Mouse (Mus musculus) embryonic facial prominence, embryonic 10.5 days (tissue): ENCODE measurements around the gene Odf3. TPM values are rescaled to one million over a fixed set of nuclear protein-coding genes. Genes with fewer than 3 reads are reported as not detected.
A peak's percentile ranks its signal among the peaks of the same experiment; 100 is the strongest.

Experiments used
- DNase-seq: peaks from one replicate; pipeline ENCODE4 v3.0.0-alpha.2; 2017; ENCODE audit warnings: low spot score
- H3K27ac ChIP-seq: fragments of 300-500 bp; sonication (generic); replicated peaks from 2 replicates; pipeline ENCODE4 v1.5.1; 2016; ENCODE audit warnings: mild to moderate bottlenecking
- H3K27me3 ChIP-seq: fragments of 300-500 bp; sonication (generic); replicated peaks from 2 replicates; pipeline ENCODE4 v1.6.1; 2016; ENCODE audit warnings: low read depth, mild to moderate bottlenecking; ENCODE audit not compliant: poor library complexity, severe bottlenecking
- H3K36me3 ChIP-seq: fragments of 300-500 bp; sonication (generic); replicated peaks from 2 replicates; pipeline ENCODE4 v1.6.1; 2016; ENCODE audit warnings: mild to moderate bottlenecking, moderate library complexity
- H3K4me1 ChIP-seq: fragments of 300-500 bp; sonication (generic); 2 replicates; pipeline ENCODE4 v1.6.1; 2016
- H3K4me3 ChIP-seq: fragments of 300-500 bp; sonication (generic); 2 replicates; pipeline ENCODE4 v1.5.1; 2016; ENCODE audit warnings: mild to moderate bottlenecking, moderate library complexity
- H3K9me3 ChIP-seq: fragments of 300-500 bp; sonication (generic); 2 replicates; pipeline ENCODE4 v1.6.1; 2016; ENCODE audit warnings: mild to moderate bottlenecking
- WGBS: fragments of 180-500 bp; shearing (Covaris S2); methylation state at CpG from one replicate; pipeline ENCODE4 v1.1.7; 2016; 5-methylcytosine and 5-hydroxymethylcytosine counted together
- polyA plus RNA-seq: library from polyadenylated mRNA; unstranded; fragments of >200 nt; fragmentation: Nextera tagmentation; extraction: Ambion mirVana; gene quantifications from 2 replicates; pipeline ENCODE4 v1.2.1, GENCODE M21; 2016

Odf3 gene
- polyA plus RNA-seq: not detected in 2 replicates

DNA sequence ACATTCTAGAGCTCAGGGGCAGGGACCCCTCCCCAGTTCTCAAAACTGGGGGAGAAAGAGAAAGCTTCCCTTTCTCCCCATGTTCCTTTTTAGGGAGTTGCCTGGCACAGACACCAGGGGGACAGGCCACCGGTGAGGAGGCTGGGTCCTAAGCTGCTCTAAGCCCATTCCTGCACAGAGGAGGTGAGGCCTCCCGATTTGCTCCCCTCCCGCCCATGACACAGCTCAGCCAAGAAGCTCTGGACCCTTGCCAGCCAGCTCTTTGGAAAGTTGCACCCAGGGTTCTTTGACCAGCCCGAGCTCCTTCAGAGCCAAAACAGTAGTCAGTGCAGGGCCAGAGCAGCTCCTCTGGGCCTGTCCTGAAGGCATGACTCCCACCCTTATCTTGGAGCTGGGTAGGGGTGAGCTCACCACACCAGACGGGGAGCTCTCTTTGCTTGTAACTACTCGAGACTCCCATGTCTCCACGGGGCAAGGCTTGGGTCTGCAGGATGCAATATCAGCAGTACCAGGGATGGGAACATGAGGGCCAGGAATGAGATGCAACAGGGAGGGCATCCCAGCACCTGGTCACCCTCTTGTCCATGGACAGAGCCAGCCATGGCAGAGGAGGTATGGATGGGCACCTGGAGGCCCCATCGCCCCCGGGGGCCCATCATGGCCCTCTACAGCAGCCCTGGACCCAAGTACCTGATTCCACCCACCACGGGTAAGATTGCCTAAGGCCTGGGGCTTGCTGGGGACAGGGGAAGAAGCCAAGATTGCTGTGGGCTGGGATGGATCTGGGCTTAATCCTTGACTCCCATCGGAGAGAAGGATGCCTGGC, at the start of gene Odf3:
Gene Odf3 (plus strand): TSS at position 51 of the 826 bp plus-strand sequence.
- H3K27me3 ChIP-seq: peaks cover 16% of the 10 kb centered on the region; the same call in 1 of the 2 replicates
- no peak within 1 kb of the TSS for H3K27ac ChIP-seq
- H3K9me3 ChIP-seq: no peaks in the 10 kb centered on the region
- H3K4me3 ChIP-seq: no peak within 1 kb of the TSS
- DNase-seq: no peak
- 72% methylated on average over 11 of the region's 11 CpGs for WGBS
- peaks cover 10% of the 10 kb centered on the region for H3K4me1 ChIP-seq
- peaks cover 17% of the 10 kb centered on the region for H3K36me3 ChIP-seq

DNA sequence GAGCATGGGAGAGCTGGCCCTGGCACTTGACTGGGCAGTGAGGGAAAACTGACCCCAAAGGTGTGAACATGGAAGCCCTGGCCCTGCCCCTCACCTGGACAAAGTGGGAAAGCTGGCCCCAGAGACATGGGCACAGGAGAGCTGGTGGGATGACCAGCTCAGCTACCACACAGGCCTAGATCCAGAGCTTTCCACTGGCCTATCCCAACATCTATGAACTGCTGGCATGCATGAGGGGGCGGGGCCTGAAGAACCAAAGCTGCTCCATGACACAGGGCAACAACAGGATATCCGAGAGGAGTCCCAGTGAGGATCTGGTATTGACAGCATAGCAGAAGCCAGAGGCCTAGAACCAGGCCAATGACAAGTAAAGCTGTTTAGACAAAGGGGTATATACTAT, 49.4 kb upstream of the Odf3 start:
- no peak overlapping the region for H3K4me3 ChIP-seq
- H3K9me3 ChIP-seq: no peaks in the 10 kb centered on the region
- H3K36me3 ChIP-seq: no peaks in the 10 kb centered on the region
- H3K4me1 ChIP-seq: no peaks in the 10 kb centered on the region
- no peaks in the 10 kb centered on the region for H3K27me3 ChIP-seq
- DNase-seq: no peak
- WGBS: 72% methylated on average over 2 of the region's 2 CpGs
- no peak overlapping the region for H3K27ac ChIP-seq

DNA sequence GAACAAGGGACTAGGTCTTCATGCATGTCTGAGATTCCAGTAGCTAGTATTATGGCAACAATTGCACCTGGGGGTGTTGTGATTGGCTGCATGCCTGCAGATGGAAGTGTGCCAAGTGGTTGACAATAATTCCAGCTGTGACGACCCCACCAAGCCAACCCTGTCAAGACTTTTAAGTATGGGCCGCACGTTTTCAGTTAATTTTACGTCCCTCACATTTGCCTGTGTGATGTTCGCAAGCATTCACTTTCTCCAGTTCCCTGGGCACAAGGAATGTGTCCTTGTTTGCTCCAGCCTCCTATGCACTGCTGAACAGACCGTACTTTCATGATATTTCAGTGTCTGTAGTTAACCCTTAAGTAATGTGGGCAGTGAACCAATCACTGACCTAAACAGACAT, 45.0 kb upstream of the Odf3 start:
- H3K9me3 ChIP-seq: no peaks in the 10 kb centered on the region
- H3K27ac ChIP-seq: no peak overlapping the region
- no peak for DNase-seq
- no peaks in the 10 kb centered on the region for H3K36me3 ChIP-seq
- no peaks in the 10 kb centered on the region for H3K4me1 ChIP-seq
- 86% methylated on average over 6 of the region's 6 CpGs for WGBS
- no peak overlapping the region for H3K4me3 ChIP-seq
- H3K27me3 ChIP-seq: no peaks in the 10 kb centered on the region

DNA sequence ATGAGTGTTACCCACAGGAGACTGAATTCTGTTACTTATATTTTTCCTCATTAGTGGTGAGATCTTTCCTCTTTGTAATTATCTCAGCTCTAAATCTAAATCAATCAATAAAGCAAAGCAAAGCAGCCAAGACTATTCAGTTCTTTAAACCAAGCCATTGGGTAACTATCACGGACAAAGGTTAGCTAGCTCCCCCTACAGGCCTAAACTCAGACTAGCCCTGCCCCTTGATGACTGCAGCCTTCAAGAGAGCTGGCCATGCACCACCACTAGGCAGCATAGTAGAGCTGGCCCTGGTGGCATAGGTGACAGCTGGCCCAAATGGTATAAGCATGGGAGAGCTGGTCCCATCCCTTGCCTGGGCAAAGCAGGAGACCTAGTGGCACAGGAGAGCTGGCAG, 41.9 kb upstream of the Odf3 start:
- peak; percentile 15 for DNase-seq
- Histone ChIP-seq H3K4me1 (no peaks in the 10 kb centered on the region), H3K4me3 (no peak overlapping the region), H3K9me3 (no peaks in the 10 kb centered on the region), H3K36me3 (peaks cover 5% of the 10 kb centered on the region), H3K27me3 (no peaks in the 10 kb centered on the region), H3K27ac (no peak overlapping the region)
- 9% methylated on average over 1 of the region's 1 CpGs for WGBS

DNA sequence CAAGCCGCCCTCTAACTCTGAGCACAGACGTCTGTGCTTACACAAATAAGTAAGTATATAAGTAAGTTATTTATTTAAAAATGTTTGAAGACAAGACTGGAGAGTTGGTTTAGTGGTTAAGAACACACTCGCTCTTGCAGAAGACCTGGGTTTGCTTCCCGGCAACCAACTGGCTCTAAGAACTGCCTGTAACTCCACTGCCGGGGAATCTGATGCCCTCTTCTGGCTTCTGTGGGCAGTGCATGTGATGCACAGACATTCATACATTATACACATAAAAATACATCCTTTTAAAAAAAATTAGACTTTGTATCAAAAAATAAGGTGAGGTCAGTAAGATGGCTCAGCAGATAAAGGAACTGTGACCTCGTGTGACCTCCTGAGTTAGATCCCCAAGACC, 37.1 kb upstream of the Odf3 start:
- Histone ChIP-seq H3K27me3 (no peaks in the 10 kb centered on the region), H3K4me1 (no peaks in the 10 kb centered on the region), H3K4me3 (no peak overlapping the region), H3K27ac (no peak overlapping the region), H3K9me3 (no peaks in the 10 kb centered on the region), H3K36me3 (peaks cover 30% of the 10 kb centered on the region)
- DNase-seq: no peak
- 92% methylated on average over 6 of the region's 6 CpGs for WGBS

DNA sequence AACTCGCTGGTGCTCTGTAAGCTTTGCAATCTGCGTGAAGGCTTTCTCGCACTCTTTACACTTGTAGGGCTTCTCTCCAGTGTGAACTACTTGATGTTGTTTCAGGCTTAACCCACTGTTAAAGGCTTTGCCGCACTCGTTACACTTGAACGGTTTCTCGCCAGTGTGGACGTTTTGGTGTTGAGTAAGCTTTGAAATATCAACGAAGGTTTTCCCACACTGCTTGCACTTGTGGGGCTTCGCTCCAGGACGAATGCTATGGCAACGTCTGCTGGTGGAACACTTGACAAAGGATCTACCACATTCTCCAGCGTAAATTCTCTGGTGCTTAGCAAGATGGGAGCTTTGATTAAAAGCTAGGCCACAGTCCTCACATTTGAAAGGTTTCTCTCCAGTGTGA, 35.9 kb upstream of the Odf3 start:
- peaks cover 30% of the 10 kb centered on the region for H3K36me3 ChIP-seq
- no peak overlapping the region for H3K4me3 ChIP-seq
- H3K4me1 ChIP-seq: no peaks in the 10 kb centered on the region
- H3K27ac ChIP-seq: no peak overlapping the region
- H3K27me3 ChIP-seq: no peaks in the 10 kb centered on the region
- 93% methylated on average over 13 of the region's 13 CpGs for WGBS
- no peak for DNase-seq
- H3K9me3 ChIP-seq: no peaks in the 10 kb centered on the region

DNA sequence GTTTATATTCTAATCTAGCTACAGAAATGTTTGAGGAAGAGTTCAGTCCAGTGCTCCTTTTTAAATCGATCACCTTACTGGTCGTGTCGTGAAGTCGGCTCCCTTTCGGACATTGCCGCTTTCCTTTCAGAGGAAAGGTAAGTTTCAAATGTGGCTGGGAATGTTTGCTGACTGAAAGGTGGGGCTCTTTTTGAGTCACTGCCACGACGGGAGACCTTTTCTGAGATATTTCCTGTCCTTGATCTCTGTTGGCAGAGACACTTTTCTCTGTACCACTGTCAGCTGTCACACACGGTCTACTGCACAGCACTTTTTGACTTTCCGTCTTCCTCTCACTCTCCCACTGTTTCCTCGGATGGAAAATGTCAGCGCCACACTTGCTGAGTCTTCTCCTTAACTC, 34.8 kb upstream of the Odf3 start:
- no peak for DNase-seq
- Histone ChIP-seq H3K4me3 (no peak overlapping the region), H3K36me3 (peaks cover 30% of the 10 kb centered on the region), H3K4me1 (no peaks in the 10 kb centered on the region), H3K27me3 (no peaks in the 10 kb centered on the region), H3K27ac (no peak overlapping the region), H3K9me3 (no peaks in the 10 kb centered on the region)
- WGBS: 91% methylated on average over 12 of the region's 12 CpGs

DNA sequence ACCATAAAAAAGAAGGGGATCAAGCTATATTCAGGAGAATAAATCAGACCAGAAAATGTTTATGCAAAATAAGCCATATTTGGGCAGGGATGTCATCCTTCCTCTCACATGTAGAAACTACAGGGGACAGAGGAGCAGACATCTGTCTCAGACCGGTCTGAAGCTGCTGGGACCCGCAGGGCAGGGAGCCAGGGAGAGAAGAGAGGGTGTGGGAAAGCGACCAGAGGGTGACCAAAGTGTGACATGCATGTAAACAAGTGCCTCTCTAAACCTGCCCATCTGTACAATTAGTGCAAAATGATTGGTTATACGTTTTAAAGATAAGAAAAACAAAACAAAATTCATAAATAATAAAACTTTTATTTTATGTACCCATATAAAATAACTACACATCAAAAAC, 27.4 kb upstream of the Odf3 start:
- Histone ChIP-seq H3K36me3 (no peaks in the 10 kb centered on the region), H3K4me1 (peaks cover 7% of the 10 kb centered on the region; the same call in 1 of the 2 replicates), H3K27me3 (peaks cover 4% of the 10 kb centered on the region), H3K9me3 (no peaks in the 10 kb centered on the region), H3K4me3 (no peak overlapping the region), H3K27ac (no peak overlapping the region)
- no peak for DNase-seq
- 82% methylated on average over 4 of the region's 4 CpGs for WGBS

DNA sequence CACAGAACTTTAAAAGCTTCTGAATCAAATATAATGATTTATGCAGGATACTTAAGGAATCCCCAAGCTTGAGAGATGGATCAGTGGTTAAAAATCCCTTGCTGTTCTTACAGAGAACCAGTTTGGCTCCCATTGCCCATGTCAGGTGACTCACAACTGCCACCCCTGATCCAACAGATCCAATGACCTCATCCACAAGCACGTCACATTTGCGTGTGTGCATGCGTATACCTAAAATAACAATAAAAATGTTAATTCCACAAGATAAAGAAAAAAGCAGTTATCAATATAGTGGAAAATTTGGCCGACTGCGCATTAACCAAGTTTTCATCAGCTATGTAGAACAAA, 26.3 kb upstream of the Odf3 start:
- 46% methylated on average over 5 of the region's 5 CpGs for WGBS
- no peak for DNase-seq
- Histone ChIP-seq H3K4me3 (peak overlapping the region; percentile 70), H3K9me3 (no peaks in the 10 kb centered on the region), H3K27ac (no peak overlapping the region; the same call in 1 of the 2 replicates), H3K36me3 (no peaks in the 10 kb centered on the region), H3K27me3 (peaks cover 4% of the 10 kb centered on the region), H3K4me1 (peaks cover 7% of the 10 kb centered on the region; the same call in 1 of the 2 replicates)

DNA sequence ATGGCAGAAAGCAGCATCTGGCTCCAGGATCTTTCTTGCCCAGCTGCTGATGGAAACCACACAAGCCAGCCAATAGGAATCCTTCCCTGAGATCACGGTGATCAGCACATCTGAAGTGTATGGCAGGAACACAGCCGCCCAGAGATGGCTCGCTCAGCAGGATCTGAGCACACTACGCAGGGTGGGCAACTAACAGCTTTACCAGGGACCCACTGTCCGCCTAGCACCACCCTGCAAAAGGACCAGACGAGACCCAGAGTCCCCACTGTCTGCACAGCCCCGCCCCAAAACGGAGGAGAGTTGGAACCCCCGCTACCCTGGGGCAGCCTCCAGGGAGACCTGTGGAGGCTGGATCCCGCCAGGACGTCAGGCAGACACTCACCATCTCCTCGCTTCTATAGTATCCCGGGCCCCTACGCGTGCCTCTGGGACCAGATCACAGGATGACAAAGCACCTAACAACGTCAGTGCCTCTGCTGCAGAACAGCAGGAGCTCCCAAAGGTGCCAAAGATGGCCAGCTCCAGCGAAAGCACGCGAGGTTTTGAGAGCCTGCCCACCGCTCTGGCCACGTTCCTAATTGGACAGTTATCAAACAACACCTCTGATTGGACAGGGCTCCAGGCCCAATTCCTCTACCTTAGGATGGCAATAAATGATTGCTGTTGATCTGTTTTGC, 25.8 kb upstream of the Odf3 start, which contains the start of gene Zfp941:
Gene Zfp941 (minus strand): TSS at position 526 of the 677 bp plus-strand sequence.
- under 1% methylated on average over 21 of the region's 21 CpGs for WGBS
- Histone ChIP-seq H3K27ac (peak within 1 kb of the TSS; percentile 71), H3K9me3 (no peaks in the 10 kb centered on the region), H3K27me3 (peaks cover 4% of the 10 kb centered on the region), H3K4me1 (peaks cover 7% of the 10 kb centered on the region; the same call in 1 of the 2 replicates), H3K36me3 (no peaks in the 10 kb centered on the region), H3K4me3 (peak within 1 kb of the TSS; percentile 70)
- peak; percentile 76 for DNase-seq

DNA sequence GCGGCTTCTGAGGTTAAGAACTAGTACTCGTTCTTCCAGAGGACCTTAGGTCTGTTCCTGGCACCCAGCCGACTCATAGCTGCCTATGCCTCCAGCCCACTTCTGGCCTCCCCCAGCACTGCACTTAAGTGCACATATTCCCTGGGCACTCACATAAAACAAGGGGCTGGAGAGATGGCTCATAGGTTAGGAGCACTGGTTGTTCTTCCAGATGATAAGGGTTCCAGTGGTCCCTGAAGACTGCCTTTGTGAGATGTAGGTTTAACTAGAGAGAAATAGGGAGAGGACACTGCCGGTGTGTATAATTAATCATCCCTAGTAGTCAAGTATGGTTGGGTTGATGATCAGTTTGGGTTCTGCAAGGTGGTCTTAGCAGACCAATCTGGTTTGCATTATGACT, 24.9 kb upstream of the Odf3 start:
- Histone ChIP-seq H3K4me3 (no peak overlapping the region), H3K27ac (no peak overlapping the region), H3K27me3 (peaks cover 4% of the 10 kb centered on the region), H3K4me1 (peaks cover 7% of the 10 kb centered on the region; the same call in 1 of the 2 replicates), H3K36me3 (no peaks in the 10 kb centered on the region), H3K9me3 (no peaks in the 10 kb centered on the region)
- no peak for DNase-seq
- 92% methylated on average over 4 of the region's 4 CpGs for WGBS

DNA sequence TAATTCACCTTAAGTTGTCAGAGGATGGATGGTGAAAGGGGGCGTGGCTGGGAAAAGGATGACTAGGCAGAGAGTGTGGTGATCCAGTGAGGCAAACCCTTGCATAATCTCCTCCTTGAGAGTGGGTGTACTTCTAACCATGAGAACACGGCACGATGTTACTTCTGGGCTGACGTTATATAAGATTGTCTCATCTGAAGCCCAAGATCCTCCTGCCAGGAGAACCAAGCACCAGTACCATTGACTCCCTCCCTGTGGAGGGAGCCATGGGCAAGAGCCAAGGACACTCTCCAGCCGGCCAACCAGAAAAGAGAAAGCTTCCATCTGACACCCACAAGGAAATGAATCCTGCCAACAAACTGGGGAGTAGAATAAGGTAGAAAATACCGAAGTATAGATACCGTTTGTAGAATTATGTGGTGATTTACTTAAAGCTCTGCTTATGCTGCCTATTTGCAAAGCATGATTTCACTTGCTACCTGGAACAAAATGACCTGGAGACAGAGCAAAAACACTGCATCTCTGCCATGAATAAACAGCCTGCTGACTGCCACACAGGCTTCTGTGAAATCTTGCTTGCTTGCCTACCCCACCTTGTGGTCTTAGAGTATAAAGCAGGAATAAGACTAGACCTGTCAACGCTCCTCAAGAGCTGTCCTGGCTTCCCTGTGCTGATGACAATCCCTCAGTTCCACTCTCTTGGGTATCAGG, 19.3 kb upstream of the Odf3 start:
- no peaks in the 10 kb centered on the region for H3K36me3 ChIP-seq
- H3K27ac ChIP-seq: no peak overlapping the region
- no peaks in the 10 kb centered on the region for H3K27me3 ChIP-seq
- no peaks in the 10 kb centered on the region for H3K9me3 ChIP-seq
- no peak for DNase-seq
- H3K4me3 ChIP-seq: no peak overlapping the region
- H3K4me1 ChIP-seq: no peaks in the 10 kb centered on the region
- 44% methylated on average over 8 of the region's 8 CpGs for WGBS
